Mouse (Mus musculus) heart, adult 2 months (tissue): ENCODE measurements around the gene Polh.

Source experiments
- CTCF ChIP-seq: fragments of 200-600 bp; IDR thresholded peaks from 2 replicates; pipeline ENCODE4 v1.8.1; 2022; ENCODE audit warnings: antibody characterized with exemption, mild to moderate bottlenecking, moderate library complexity
- EP300 ChIP-seq: fragments of 200-500 bp; IDR thresholded peaks from 2 replicates; pipeline ENCODE4 v1.6.1; 2011; ENCODE audit warnings: low read depth, low read length, control low read depth; ENCODE audit not compliant: insufficient read depth
- POLR2A ChIP-seq: fragments of 200-500 bp; IDR thresholded peaks from 2 replicates; pipeline ENCODE4 v1.6.1; 2011; ENCODE audit warnings: mild to moderate bottlenecking, low read depth, low read length, control low read depth; ENCODE audit not compliant: insufficient read depth

DNA sequence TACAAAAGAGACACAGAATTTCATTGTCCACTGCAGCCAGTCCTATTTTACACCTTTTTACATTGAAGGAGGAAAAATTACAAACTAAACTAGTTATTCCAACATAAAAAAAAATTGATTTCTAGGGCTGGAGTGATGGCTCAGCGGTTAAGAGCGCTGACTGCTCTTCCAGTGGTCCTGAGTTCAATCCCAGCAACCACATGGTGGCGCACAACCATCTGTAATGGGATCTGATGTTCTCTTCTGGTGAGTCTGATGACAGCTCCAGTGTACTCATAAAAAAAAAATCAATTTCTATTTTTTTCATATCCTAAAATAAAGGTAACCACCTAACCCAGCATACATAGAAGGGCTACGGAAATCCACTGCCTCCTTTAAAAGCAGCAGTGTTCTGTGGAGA is 20.2 kb downstream of the Polh start:
- TF ChIP-seq CTCF (peak; percentile 55), POLR2A (no peak), EP300 (no peak)
